Mouse (Mus musculus): ENCODE data around the gene Rlbp1.
A peak's percentile ranks its signal among the peaks of the same experiment; 100 is the strongest.

The Rlbp1 gene

GRCm38 (mm10) chr7:79375594-79375993 lies 11.3 kb downstream of the Rlbp1 start:
- no peak for DNase-seq

- no peak for DNase-seq
These were observed 12.8 kb downstream of the Rlbp1 start for GRCm38 (mm10) chr7:79374017-79374416.

GRCm38 (mm10) chr7:79371321-79371879 lies 15.4 kb downstream of the Rlbp1 start:
- DNase-seq, result peak; percentile 66

GRCm38 (mm10) chr7:79369416-79369815 lies 17.4 kb downstream of the Rlbp1 start:
- no peak for DNase-seq

- DNase-seq, result no peak
These were observed 18.2 kb downstream of the Rlbp1 start for GRCm38 (mm10) chr7:79368664-79369063.

DNA sequence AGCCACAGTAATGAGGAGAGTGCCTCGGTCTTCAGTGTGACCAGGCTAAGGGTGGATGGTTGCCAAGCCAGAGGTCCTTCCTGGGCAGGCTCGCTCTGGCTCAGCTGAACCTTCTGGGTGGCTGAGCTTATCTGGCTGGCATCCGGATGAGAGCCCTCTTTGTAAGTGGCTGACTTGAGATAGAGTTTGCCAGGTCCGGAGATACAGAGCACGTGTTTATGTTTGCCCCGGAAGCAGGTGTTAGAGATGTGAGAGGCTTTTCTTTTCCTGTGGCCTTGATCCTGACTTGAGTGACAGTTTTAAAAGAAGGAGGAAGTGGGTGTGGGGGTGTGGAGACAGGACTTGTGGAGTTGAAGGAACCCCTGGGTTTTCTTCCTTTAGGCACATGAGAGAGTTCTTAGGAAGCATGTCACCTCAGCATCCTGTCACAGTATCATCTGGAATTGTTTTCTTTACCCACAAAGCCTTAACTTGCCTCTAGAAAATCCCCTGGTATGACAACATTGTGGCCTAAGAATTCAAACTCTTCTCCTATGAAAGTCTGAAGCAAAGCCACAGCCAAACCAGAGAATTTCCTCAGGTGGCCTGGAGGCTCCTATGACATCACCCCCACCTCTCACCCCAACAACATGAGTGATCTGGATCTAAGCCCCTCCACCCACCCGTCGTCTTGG lies 23.3 kb downstream of the Rlbp1 start:
- DNase-seq, result peak; percentile 36

DNA sequence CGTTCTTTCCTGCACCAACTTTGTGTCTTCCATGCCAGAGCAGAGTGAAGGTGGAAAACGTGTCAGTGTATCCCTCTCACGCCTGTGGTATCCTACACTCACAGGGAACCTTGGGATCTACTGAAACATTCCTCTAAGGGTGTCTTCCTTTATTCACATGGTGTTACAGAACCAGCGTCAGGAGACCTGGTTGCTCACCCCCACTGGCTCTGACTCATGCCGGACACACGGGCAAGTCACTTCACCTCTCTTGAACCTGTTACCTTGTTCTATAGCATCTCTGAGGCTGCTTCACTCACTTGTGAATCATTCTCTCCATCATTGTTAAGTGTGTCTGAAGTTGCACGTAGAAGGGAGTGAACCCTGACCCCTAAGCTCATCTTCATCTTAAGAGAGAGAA lies 24.0 kb downstream of the Rlbp1 start:
- no peak for DNase-seq

GRCm38 (mm10) chr7:79362208-79362607 lies 24.6 kb downstream of the Rlbp1 start:
- no peak for DNase-seq

GRCm38 (mm10) chr7:79360056-79360455 lies 26.8 kb downstream of the Rlbp1 start:
- no peak for DNase-seq

DNA sequence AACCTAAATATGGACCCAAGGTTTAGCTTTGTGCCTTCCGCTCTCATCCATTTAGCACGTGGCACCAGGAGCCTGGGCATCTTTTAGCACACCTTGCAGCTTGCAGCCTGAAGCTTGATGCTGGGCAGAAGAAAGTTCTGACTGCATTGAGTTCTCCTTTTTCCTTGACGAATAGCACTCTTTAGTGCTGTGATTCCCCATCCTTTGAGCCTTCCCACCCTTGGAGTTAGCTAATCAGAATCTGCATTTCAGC lies 27.7 kb downstream of the Rlbp1 start:
- DNase-seq, result no peak

DNA sequence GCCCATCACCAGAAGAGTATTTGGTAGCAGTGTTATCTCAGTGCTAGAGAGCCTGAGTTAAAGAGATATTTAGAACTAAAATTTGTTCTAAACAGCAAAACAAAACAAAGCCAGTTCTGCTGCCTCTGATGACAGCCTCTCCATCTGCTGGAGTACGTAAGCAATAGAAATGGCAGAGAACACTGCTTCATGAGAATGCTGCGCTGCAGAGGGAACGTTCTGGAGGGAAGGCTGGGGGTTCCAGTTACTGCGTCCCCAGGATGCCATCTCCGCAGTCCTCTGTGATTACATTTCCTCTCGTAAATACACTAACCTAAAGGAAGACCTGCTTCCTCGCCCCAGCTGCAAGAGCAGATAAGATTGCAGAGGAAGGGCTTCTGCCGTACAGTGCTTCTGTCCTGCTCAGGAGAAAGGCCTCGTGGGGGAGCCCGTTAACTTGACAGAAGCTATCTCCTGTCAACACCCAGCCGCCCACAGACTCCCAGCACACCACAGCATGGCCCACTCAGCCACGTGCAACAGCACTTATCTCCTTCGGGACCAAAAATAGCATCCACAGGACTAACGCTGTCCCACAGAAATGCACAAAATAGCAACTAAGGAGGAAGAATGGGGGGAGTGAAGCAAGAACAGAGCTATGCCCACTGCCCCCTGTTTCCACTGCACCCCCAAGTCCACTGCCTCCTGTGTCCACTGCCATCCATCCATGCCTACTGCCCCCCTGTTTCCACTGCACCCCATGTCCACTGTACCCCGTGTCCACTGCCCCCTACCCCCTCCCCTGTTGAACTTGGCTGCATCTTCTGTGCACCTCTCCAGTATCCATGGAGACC lies 28.3 kb downstream of the Rlbp1 start:
- no peak for DNase-seq

DNA sequence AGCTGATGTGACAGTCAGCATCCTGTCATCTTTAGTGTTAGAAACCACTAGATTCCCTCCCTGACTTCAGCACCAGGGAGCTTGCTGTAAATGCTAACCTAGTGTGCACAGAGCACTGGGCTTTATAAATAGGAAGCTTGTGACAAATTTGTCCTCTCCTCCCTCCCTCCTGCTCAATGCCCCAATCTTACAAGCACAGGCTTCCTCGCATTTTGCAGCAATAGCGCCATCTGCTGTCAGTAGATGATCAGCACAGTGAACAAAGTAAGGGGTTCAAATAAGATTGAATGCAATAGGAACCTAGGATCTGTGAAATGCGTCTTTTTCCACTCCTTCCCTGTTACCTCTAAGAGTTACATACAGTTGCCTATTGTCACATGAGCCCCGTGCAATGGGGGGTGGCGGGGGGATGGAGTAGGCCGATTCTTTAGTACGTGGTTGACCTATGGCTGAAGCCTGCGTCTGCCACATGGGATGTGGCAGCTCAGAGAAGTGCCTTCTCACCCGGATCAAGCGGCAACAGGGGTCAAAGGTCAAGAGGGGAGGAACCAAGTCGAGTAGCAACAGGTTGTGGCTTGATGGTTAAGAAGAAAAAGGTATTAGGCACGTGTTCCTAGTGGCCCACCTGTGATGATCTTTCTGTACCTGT lies 37.0 kb downstream of the Rlbp1 start:
- DNase-seq, result peak; percentile 81

DNA sequence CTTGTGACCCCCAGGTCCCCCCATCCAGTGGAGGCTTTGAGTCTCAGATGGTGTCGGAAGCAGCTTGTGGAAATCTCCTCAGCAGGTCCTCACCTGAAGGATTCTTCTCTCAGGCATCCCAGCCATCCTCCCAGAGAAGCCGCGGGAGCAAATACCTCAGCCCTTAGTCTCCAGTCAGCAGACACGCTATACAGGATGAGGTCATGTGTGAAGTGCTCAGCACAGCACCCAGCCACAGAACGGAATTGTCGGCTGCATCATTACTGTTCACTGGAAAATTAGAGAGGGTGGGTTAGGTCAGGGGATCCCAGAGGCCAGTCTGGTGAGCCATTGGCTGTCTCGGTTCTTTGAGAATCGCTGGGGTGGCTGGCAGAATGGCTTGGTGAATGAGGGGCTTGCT lies 38.0 kb downstream of the Rlbp1 start:
- DNase-seq, result no peak

- no peak for DNase-seq
These were observed 39.6 kb downstream of the Rlbp1 start for GRCm38 (mm10) chr7:79347108-79347813.

DNA sequence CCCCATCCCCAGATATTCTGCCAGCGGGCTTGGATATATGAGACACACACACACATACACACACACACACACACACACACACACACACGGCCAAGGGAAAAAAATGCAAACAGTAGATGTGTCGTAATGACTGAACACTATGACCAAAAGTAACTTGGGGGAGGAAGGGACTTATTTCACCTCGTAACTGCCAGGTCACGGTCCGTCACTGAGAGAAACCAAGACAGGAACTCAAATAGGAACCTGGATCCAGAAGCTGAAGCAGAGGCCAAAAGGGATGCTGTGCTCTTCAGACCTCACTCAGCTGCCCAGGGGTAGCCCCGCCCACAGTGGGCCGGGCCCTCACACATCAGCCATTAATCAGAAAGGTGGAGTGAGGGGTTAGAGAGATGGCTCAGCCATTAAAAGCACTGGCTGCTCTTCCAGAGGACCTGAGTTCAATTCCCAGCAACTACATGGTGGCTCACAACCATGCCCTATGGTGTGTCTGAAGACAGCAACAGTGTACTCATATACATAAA lies 40.2 kb downstream of the Rlbp1 start:
- no peak for DNase-seq

DNA sequence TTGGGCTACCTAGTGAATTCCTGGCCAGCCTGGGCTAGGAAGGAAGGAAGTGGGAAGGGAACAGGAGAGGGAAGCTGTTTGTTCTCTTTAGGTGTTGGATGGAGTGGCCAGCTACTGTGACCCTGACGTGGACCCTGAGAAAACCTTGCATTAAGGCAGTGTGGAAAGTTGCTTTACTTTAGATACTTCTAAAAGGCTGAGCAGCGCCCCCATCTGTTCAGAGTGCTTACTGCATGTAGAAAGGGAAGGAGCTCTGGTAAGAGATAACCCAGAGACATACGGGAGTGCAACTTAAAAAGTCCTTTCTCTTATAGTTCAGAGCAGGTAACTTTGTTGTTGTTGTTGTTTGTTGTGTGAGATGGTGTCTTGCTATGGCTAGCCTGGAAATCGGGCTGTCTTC lies 40.9 kb downstream of the Rlbp1 start:
- peak; percentile 73 for DNase-seq

DNA sequence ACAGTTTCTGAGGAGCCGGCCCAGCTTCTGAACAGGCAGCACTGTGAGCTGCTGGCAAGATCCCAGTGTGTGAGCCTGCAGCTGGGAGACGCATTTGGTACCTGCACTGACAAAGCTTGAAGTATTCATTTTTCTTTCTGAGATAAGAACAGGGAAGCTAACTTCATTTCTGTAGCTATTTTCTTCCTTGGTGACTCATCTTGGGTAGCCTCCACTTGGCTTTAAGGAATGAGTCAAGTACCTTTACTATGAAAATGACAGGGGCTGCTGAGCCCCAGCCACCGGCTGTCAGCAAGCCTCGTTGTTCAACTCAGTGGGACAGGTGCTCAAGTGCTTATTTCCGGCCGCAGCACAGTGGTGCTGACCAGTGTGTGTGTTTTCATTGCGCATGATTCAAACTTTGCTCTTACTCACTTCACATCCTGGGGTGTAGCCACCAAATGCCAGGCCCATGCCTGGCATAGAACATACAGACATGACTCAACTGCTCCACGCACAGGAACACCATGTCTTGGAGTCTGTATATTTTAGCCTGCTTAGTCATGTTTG lies 50.4 kb downstream of the Rlbp1 start:
- DNase-seq, result no peak

GRCm38 (mm10) chr7:79333419-79333818 lies 53.4 kb downstream of the Rlbp1 start:
- no peak for DNase-seq

GRCm38 (mm10) chr7:79331197-79331596 lies 55.7 kb downstream of the Rlbp1 start:
- no peak for DNase-seq

DNA sequence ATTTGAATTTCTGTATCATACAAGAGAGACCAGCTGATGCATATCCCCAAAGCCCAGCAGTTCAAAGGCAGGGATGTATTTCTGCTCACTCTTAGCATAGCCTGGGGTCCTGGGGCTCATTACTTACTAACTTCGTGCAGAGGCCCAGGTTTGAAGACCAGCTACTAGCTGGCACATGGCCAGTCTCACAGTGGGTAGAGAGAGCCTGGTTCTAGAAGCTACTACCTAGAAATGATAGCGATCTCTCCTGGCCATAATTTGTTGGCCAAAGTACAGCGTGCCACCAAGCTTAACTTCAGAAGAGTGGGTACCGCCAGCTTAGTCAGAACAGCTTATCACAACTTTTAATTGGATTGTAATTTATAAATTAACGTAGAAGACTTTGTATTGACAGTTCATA lies 58.1 kb downstream of the Rlbp1 start:
- DNase-seq, result no peak

Measured in kidney, adult 9 months (tissue).